ENCODE assay signal across 11 mouse cellular contexts in genomic region chr2:65140330-65140922, GRCm38 (mm10).
A peak's percentile ranks its signal among the peaks of the same experiment; 100 is the strongest.
DNase-seq lines count a peak whose midpoint lies in the region; ATAC-seq and TF ChIP-seq lines count a peak whose summit lies in the region.
"Had no signal": no experiment of that assay in that cellular context is flagged by ENCODE, and none has a peak within 500 bp of the region (broad histone marks: within the 10 kb centered on the region; RNA-seq: fewer than 3 reads in every experiment).

No protein-coding gene starts in this region.

- H3K4me3 ChIP-seq in heart, postnatal 0 days (ENCODE audit: low read depth, low read length) = no peak overlapping the region
- H3K4me3 ChIP-seq in liver, postnatal 0 days (ENCODE audit: low read depth, low read length) = no peak overlapping the region
- H3K4me3 ChIP-seq: gastrocnemius, adult 2 months; limb, embryonic 13.5 days; neural tube, embryonic 13.5 days had no signal

- H3K36me3 ChIP-seq in heart, postnatal 0 days (replicated peaks; ENCODE audit: control insufficient read depth, insufficient read depth, low read length) = no peaks in the 10 kb centered on the region
- H3K36me3 ChIP-seq in liver, postnatal 0 days (replicated peaks; ENCODE audit: insufficient read depth, low read length) = no peaks in the 10 kb centered on the region
- H3K36me3 ChIP-seq: limb, embryonic 13.5 days; neural tube, embryonic 13.5 days had no signal

- WGBS in heart, postnatal 0 days = 18% methylated on average over 6 of the region's 6 CpGs
- WGBS in liver, postnatal 0 days (ENCODE audit: insufficient replicate concordance) = 73% methylated on average over 6 of the region's 6 CpGs

- H3K27me3 ChIP-seq in heart, postnatal 0 days (ENCODE audit: control insufficient read depth, insufficient read depth, low read length) = no peaks in the 10 kb centered on the region
- H3K27me3 ChIP-seq in liver, postnatal 0 days (ENCODE audit: insufficient read depth, low read length) = no peaks in the 10 kb centered on the region
- H3K27me3 ChIP-seq: limb, embryonic 13.5 days; neural tube, embryonic 13.5 days had no signal

- peak; percentile 61 to 68 for DNase-seq in heart, adult 18-20 months
- DNase-seq in heart, postnatal 25 days (ENCODE audit: low spot score) = no peak
- peak; percentile 62 for DNase-seq in 3T3-L1 (ENCODE audit: low read depth, low spot score)
- DNase-seq in adipocyte (ENCODE audit: low spot score) = peak; percentile 50
- peak; percentile 59 for DNase-seq in heart, postnatal 0 days (ENCODE audit: low spot score)
- no peak for DNase-seq in embryo, embryonic 9.5 days (ENCODE audit: extremely low spot score)
- DNase-seq in liver, postnatal 0 days = no peak
- DNase-seq: gastrocnemius, adult 2 months; right cerebral cortex, postnatal 14 days had no signal

- TF ChIP-seq CTCF in heart, postnatal 0 days (IDR thresholded peaks at IDR 0.05; ENCODE audit: low read depth) = no peak
- no peak for TF ChIP-seq CTCF in liver, postnatal 0 days (IDR thresholded peaks at IDR 0.05; ENCODE audit: low read depth)

- intact Hi-C loops in heart, postnatal 25 days (cut with DNase I) = no loop called here

- H3K9ac ChIP-seq in heart, postnatal 0 days (replicated peaks; ENCODE audit: low read depth, low read length) = no peak overlapping the region
- H3K9ac ChIP-seq in liver, postnatal 0 days (replicated peaks) = no peak overlapping the region
- H3K9ac ChIP-seq: limb, embryonic 13.5 days; neural tube, embryonic 13.5 days had no signal

- H3K9me3 ChIP-seq in heart, postnatal 0 days (replicated peaks; ENCODE audit: control insufficient read depth, low read length) = peaks cover 6% of the 10 kb centered on the region; the same call in 1 of the 2 replicates
- no peaks in the 10 kb centered on the region for H3K9me3 ChIP-seq in liver, postnatal 0 days (ENCODE audit: low read length)
- H3K9me3 ChIP-seq: neural tube, embryonic 13.5 days had no signal

- H3K27ac ChIP-seq in heart, postnatal 0 days (ENCODE audit: low read depth) = peak overlapping the region; percentile 74
- H3K27ac ChIP-seq in liver, postnatal 0 days (ENCODE audit: low read depth) = no peak overlapping the region
- H3K27ac ChIP-seq: gastrocnemius, adult 2 months; limb, embryonic 13.5 days; neural tube, embryonic 13.5 days had no signal

- peaks cover 26% of the 10 kb centered on the region for H3K4me1 ChIP-seq in heart, postnatal 0 days (ENCODE audit: control insufficient read depth, insufficient read depth)
- no peaks in the 10 kb centered on the region for H3K4me1 ChIP-seq in liver, postnatal 0 days (ENCODE audit: insufficient read depth)
- H3K4me1 ChIP-seq: neural tube, embryonic 13.5 days had no signal

- no peak; the same call in 1 of the 2 replicates for TF ChIP-seq EP300 in heart, postnatal 0 days (IDR thresholded peaks at IDR 0.05; ENCODE audit: low read depth)
- no peak for TF ChIP-seq EP300 in liver, postnatal 0 days (IDR thresholded peaks at IDR 0.05; ENCODE audit: low read depth)

- H3K4me2 ChIP-seq in heart, postnatal 0 days (ENCODE audit: low read depth, low read length) = peak overlapping the region; percentile 9; the same call in 1 of the 2 replicates
- H3K4me2 ChIP-seq in liver, postnatal 0 days (ENCODE audit: low read depth, low read length) = no peak overlapping the region
- H3K4me2 ChIP-seq: limb, embryonic 13.5 days; neural tube, embryonic 13.5 days had no signal

- ATAC-seq in heart, postnatal 0 days (ENCODE audit: insufficient read depth, low read depth) = peak; percentile 94
- ATAC-seq in liver, postnatal 0 days = no peak

Comparison
In these comparisons a context has a peak if more than half of its experiments do, and no peak if none do; other contexts are left out.
1. DNase-seq: peak in heart, adult 18-20 months (2 of 2), 3T3-L1 (single experiment), adipocyte (single experiment) and heart, postnatal 0 days (single experiment); none in heart, postnatal 25 days (single experiment), embryo, embryonic 9.5 days (single experiment) and liver, postnatal 0 days (single experiment).